Mouse (Mus musculus) intestine, embryonic 15.5 days (tissue): ENCODE data around the gene Lrrfip1. TPM values are rescaled to one million over a fixed set of nuclear protein-coding genes. Genes with fewer than 3 reads are reported as not detected.
A peak's percentile ranks its signal among the peaks of the same experiment; 100 is the strongest.

ENCODE experiments used
- ATAC-seq: fragments of 200-750 bp; cut with Nextera tagmentation; 2 replicates; pipeline ENCODE4 v1.8.0; 2017; ENCODE audit warnings: moderate TSS enrichment, moderate library complexity
- H3K27ac ChIP-seq: fragments of 300-500 bp; sonication (generic); 2 replicates; pipeline ENCODE4 v1.5.1; 2015; ENCODE audit warnings: mild to moderate bottlenecking, inconsistent platforms
- H3K27me3 ChIP-seq: fragments of 300-500 bp; sonication (generic); replicated peaks from 2 replicates; pipeline ENCODE4 v1.6.1; 2015; ENCODE audit warnings: inconsistent platforms
- H3K36me3 ChIP-seq: fragments of 300-500 bp; sonication (generic); 2 replicates; pipeline ENCODE4 v1.6.1; 2015; ENCODE audit warnings: inconsistent platforms
- H3K4me1 ChIP-seq: fragments of 300-500 bp; sonication (generic); replicated peaks from 2 replicates; pipeline ENCODE4 v1.6.1; 2015; ENCODE audit warnings: inconsistent platforms
- H3K4me2 ChIP-seq: fragments of 300-500 bp; sonication (generic); replicated peaks from 2 replicates; pipeline ENCODE4 v1.6.1; 2015; ENCODE audit warnings: mild to moderate bottlenecking, inconsistent platforms
- H3K4me3 ChIP-seq: fragments of 300-500 bp; sonication (generic); replicated peaks from 2 replicates; pipeline ENCODE4 v1.5.1; 2015; ENCODE audit warnings: inconsistent platforms
- H3K9ac ChIP-seq: fragments of 300-500 bp; sonication (generic); 2 replicates; pipeline ENCODE4 v1.6.1; 2015; ENCODE audit warnings: inconsistent platforms
- H3K9me3 ChIP-seq: fragments of 300-500 bp; sonication (generic); 2 replicates; pipeline ENCODE4 v1.6.1; 2016; ENCODE audit warnings: inconsistent platforms
- WGBS: fragments of 180-500 bp; shearing (Covaris S2); methylation state at CpG from one replicate; pipeline ENCODE4 v1.1.7; 2015; 5-methylcytosine and 5-hydroxymethylcytosine counted together
- polyA plus RNA-seq: library from polyadenylated mRNA; unstranded; fragments of >200 nt; fragmentation: Nextera tagmentation; extraction: Ambion mirVana; gene quantifications from 2 replicates; pipeline ENCODE4 v1.2.1, GENCODE M21; 2015

The Lrrfip1 gene
- polyA plus RNA-seq, 1 experiment from 2014 or later: 63.5 TPM

- Histone ChIP-seq H3K4me2 (no peak overlapping the region), H3K27me3 (no peaks in the 10 kb centered on the region), H3K4me1 (peaks cover 20% of the 10 kb centered on the region), H3K9ac (no peak overlapping the region), H3K27ac (no peak overlapping the region), H3K9me3 (no peaks in the 10 kb centered on the region), H3K36me3 (no peaks in the 10 kb centered on the region), H3K4me3 (no peak overlapping the region)
- WGBS: 82% methylated on average over 3 of the region's 3 CpGs
- ATAC-seq: no peak
These were observed 36.0 kb downstream of the Lrrfip1 start for GRCm38 (mm10) chr1:91034547-91034946.

DNA sequence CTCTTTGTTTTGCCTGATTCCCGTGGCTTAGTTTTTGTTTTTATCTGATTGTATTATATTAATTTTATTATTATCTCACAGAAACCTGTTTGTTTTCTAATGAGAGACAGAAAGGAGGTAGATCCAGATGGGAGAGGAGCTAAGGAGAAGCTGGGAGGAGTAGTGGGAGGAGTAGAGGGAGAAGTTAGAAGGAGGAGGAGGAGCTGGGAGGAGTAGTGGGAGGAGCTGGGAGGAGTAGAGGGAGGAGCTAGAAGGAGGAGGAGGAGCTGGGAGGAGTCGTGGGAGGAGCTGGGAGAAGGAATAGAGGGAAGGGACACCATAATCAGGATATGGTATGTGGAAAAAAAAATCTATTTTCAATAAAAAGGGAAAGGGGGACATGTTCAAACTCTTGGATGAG is 36.7 kb downstream of the Lrrfip1 start:
- WGBS: 59% methylated on average over 2 of the region's 2 CpGs

GRCm38 (mm10) chr1:91037213-91037612 is 38.7 kb downstream of the Lrrfip1 start:
- Histone ChIP-seq H3K36me3 (no peaks in the 10 kb centered on the region), H3K9ac (no peak overlapping the region), H3K4me3 (no peak overlapping the region), H3K9me3 (no peaks in the 10 kb centered on the region), H3K27me3 (no peaks in the 10 kb centered on the region), H3K4me2 (no peak overlapping the region), H3K4me1 (peaks cover 23% of the 10 kb centered on the region), H3K27ac (no peak overlapping the region)
- ATAC-seq: no peak
- WGBS: 88% methylated on average over 4 of the region's 4 CpGs

More for the DNA sequence above, 36.7 kb downstream of the Lrrfip1 start:
- H3K4me2 ChIP-seq: no peak overlapping the region
- H3K27me3 ChIP-seq: no peaks in the 10 kb centered on the region
- no peak overlapping the region for H3K4me3 ChIP-seq
- H3K4me1 ChIP-seq: peaks cover 20% of the 10 kb centered on the region
- H3K36me3 ChIP-seq: no peaks in the 10 kb centered on the region
- ATAC-seq: no peak
- no peaks in the 10 kb centered on the region for H3K9me3 ChIP-seq
- no peak overlapping the region for H3K9ac ChIP-seq
- no peak overlapping the region for H3K27ac ChIP-seq

DNA sequence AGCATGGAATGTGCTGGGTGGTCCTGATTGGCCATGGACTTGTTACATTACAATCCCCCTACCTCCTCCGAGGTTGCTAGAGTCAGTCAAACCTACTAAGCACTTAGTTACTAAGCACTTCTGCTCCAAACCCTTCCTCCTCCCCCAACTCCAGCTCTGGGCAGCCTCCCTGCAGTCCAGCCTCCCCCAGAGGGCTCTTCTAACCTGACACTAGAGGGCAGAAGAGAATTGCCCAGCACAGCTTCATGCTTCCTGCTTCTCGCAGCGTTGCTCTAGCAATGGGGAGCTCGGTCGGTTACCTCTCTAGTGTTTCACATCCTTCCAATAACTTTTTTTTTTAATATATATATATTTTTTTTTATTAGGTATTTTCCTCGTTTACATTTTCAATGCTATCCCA is 39.5 kb downstream of the Lrrfip1 start:
- Histone ChIP-seq H3K36me3 (no peaks in the 10 kb centered on the region), H3K9ac (no peak overlapping the region), H3K4me2 (no peak overlapping the region), H3K4me3 (no peak overlapping the region), H3K4me1 (peaks cover 20% of the 10 kb centered on the region), H3K9me3 (no peaks in the 10 kb centered on the region), H3K27ac (no peak overlapping the region), H3K27me3 (no peaks in the 10 kb centered on the region)
- 81% methylated on average over 6 of the region's 6 CpGs for WGBS
- no peak for ATAC-seq

- Histone ChIP-seq H3K9me3 (no peaks in the 10 kb centered on the region), H3K9ac (no peak overlapping the region), H3K4me1 (peaks cover 22% of the 10 kb centered on the region), H3K27ac (no peak overlapping the region), H3K36me3 (no peaks in the 10 kb centered on the region), H3K27me3 (no peaks in the 10 kb centered on the region), H3K4me3 (no peak overlapping the region), H3K4me2 (no peak overlapping the region)
- 65% methylated on average over 6 of the region's 6 CpGs for WGBS
- ATAC-seq: no peak
These were observed 40.0 kb downstream of the Lrrfip1 start for GRCm38 (mm10) chr1:91038531-91038930.

- 0 out of 2 replicates have a peak overlapping the region, but pooled peaks have one; percentile 22 for H3K4me2 ChIP-seq
- H3K4me3 ChIP-seq: no peak overlapping the region
- no peaks in the 10 kb centered on the region for H3K27me3 ChIP-seq
- no peak overlapping the region; the same call in 1 of the 2 replicates for H3K9ac ChIP-seq
- peak overlapping the region; percentile 83 for H3K27ac ChIP-seq
- peak; percentile 84 for ATAC-seq
- WGBS: 52% methylated on average over 5 of the region's 5 CpGs
- peaks cover 30% of the 10 kb centered on the region for H3K4me1 ChIP-seq
- H3K36me3 ChIP-seq: no peaks in the 10 kb centered on the region
- H3K9me3 ChIP-seq: no peaks in the 10 kb centered on the region
These were observed 43.1 kb downstream of the Lrrfip1 start for GRCm38 (mm10) chr1:91041605-91042004.

- peak; percentile 68 for ATAC-seq
- H3K9ac ChIP-seq: no peak overlapping the region
These were observed 44.7 kb downstream of the Lrrfip1 start for GRCm38 (mm10) chr1:91043191-91043590.

DNA sequence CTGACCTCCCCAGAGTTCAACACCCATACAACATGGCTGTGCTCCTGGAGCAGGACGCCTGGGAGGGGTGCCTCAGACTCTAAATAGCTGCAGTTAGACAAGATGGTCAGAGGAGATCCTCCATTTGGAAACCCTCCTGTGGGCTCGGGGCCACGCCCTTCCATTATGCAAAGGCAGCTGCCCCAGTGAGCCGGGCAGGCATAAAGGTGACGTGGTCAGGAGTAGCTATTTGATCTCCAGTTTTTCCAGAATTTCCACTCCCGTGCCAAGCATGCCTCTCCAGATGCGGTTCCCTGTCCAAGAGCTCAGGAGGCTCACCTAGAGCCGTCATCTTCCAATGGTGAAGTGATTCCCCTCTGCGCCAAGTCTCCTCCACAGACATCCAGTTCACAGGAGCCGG is 45.6 kb downstream of the Lrrfip1 start:
- H3K4me1 ChIP-seq: peaks cover 24% of the 10 kb centered on the region
- H3K27ac ChIP-seq: no peak overlapping the region
- H3K4me2 ChIP-seq: no peak overlapping the region
- H3K9ac ChIP-seq: no peak overlapping the region
- no peak overlapping the region for H3K4me3 ChIP-seq
- no peaks in the 10 kb centered on the region for H3K36me3 ChIP-seq
- no peaks in the 10 kb centered on the region for H3K27me3 ChIP-seq
- WGBS: 74% methylated on average over 10 of the region's 10 CpGs
- no peaks in the 10 kb centered on the region for H3K9me3 ChIP-seq
- ATAC-seq: 0 out of 2 replicates have a peak, but pooled peaks have one; percentile 16

More at GRCm38 (mm10) chr1:91043191-91043590, 44.7 kb downstream of the Lrrfip1 start:
- Histone ChIP-seq H3K27ac (peak overlapping the region; percentile 72), H3K9me3 (no peaks in the 10 kb centered on the region), H3K4me2 (no peak overlapping the region), H3K4me3 (no peak overlapping the region), H3K4me1 (peaks cover 24% of the 10 kb centered on the region), H3K36me3 (no peaks in the 10 kb centered on the region), H3K27me3 (no peaks in the 10 kb centered on the region)
- WGBS: 43% methylated on average over 5 of the region's 5 CpGs

DNA sequence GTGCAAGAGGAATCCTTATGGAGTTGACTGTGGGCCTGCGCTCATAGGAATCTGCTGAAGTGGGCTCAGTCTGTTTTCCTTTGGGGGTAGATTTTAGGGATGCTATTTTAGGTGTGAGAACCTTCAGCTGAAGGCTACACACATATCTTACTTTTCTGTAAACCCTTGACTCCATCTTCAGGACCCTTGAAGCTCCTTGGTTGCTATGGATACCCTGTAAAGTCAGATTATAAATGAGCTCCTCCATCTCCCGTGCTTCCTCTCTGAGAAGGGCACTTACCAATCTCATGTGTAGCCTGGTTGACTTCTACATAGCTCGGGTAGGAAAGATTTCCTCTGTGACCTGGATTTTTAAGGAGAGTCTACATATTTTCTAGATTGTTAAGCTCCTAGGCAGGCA is 46.1 kb downstream of the Lrrfip1 start:
- 54% methylated on average over 3 of the region's 3 CpGs for WGBS

GRCm38 (mm10) chr1:91046237-91046636 is 47.7 kb downstream of the Lrrfip1 start:
- WGBS: 63% methylated on average over 5 of the region's 5 CpGs
- no peaks in the 10 kb centered on the region for H3K9me3 ChIP-seq

More for the DNA sequence above, 46.1 kb downstream of the Lrrfip1 start:
- no peak overlapping the region for H3K9ac ChIP-seq
- H3K4me2 ChIP-seq: no peak overlapping the region
- H3K9me3 ChIP-seq: no peaks in the 10 kb centered on the region
- H3K4me1 ChIP-seq: peaks cover 24% of the 10 kb centered on the region
- ATAC-seq: no peak
- no peaks in the 10 kb centered on the region for H3K27me3 ChIP-seq
- no peak overlapping the region for H3K27ac ChIP-seq
- no peak overlapping the region for H3K4me3 ChIP-seq
- no peaks in the 10 kb centered on the region for H3K36me3 ChIP-seq

DNA sequence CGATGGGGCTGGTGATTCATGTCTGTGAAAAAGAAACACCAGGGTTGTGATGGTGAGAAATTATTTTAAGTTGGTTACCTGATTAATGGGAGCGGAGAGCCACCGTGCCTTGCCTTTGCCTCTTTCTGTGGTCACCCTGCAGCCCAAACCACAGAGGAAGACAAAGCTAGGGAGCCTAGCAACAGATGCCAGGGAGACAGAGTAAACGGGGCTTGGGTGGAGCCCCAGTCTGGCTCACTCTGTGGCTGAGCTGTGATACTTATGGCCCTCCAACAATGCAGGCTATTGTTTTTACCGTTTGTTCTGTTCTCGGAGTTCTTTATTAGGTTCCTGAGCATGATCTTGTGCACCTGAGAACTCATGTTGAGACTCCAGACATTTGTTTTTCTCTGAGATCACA is 50.8 kb downstream of the Lrrfip1 start:
- H3K4me2 ChIP-seq: no peak overlapping the region
- H3K9ac ChIP-seq: no peak overlapping the region
- no peak for ATAC-seq
- WGBS: 68% methylated on average over 6 of the region's 6 CpGs
- H3K9me3 ChIP-seq: no peaks in the 10 kb centered on the region
- no peaks in the 10 kb centered on the region for H3K27me3 ChIP-seq
- peaks cover 26% of the 10 kb centered on the region for H3K4me1 ChIP-seq
- no peak overlapping the region for H3K27ac ChIP-seq
- no peak overlapping the region for H3K4me3 ChIP-seq
- no peaks in the 10 kb centered on the region for H3K36me3 ChIP-seq

More at GRCm38 (mm10) chr1:91046237-91046636, 47.7 kb downstream of the Lrrfip1 start:
- Histone ChIP-seq H3K4me1 (peaks cover 27% of the 10 kb centered on the region), H3K36me3 (no peaks in the 10 kb centered on the region), H3K4me2 (no peak overlapping the region), H3K27me3 (no peaks in the 10 kb centered on the region), H3K27ac (no peak overlapping the region), H3K9ac (no peak overlapping the region), H3K4me3 (no peak overlapping the region)
- no peak for ATAC-seq

DNA sequence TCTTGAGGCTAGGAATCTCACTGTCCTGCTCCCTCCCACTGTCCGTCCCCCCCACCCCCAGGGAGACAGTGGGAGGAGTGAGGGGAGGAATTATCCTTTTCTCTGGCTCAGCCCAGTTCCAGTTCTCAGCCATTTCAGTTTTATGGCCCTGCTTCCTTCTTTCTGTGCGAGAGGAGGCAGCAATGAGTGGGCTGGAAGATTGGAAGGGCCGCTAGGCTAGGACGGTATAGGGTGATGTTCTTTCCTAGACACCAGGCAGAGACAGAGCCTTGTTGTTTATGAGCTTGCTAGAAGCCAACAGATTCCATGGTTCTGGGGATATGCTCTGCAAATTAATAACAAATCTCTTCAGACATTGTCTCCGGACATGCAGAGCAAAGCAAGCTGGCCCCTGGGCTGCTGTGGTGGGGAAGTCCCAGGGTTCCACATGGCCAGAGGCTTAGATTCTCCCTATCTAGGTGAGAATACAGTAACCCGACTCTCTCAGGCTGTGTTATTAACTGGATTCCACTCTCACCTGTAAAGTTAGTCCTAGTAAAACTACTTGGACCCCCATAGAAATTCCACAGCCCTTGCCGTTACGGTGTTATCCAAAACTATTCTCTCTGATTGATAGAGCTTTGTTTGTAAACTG is 53.0 kb downstream of the Lrrfip1 start:
- Histone ChIP-seq H3K9me3 (no peaks in the 10 kb centered on the region), H3K4me3 (no peak overlapping the region), H3K27me3 (no peaks in the 10 kb centered on the region), H3K4me2 (peak overlapping the region; percentile 98), H3K27ac (no peak overlapping the region), H3K36me3 (no peaks in the 10 kb centered on the region), H3K4me1 (peaks cover 45% of the 10 kb centered on the region), H3K9ac (no peak overlapping the region)
- WGBS: 42% methylated on average over 8 of the region's 8 CpGs
- ATAC-seq: no peak

- Histone ChIP-seq H3K27ac (peak overlapping the region; percentile 89), H3K9me3 (no peaks in the 10 kb centered on the region), H3K36me3 (no peaks in the 10 kb centered on the region), H3K4me3 (peak overlapping the region; percentile 60), H3K9ac (peak overlapping the region; percentile 62), H3K4me1 (peaks cover 51% of the 10 kb centered on the region), H3K4me2 (peak overlapping the region; percentile 98), H3K27me3 (no peaks in the 10 kb centered on the region)
- ATAC-seq: peak; percentile 95
- WGBS: under 1% methylated on average over 28 of the region's 28 CpGs
These were observed 54.2 kb downstream of the Lrrfip1 start for GRCm38 (mm10) chr1:91052747-91053181.
